Mouse (Mus musculus): Measurements from ENCODE around the gene Prr22.

DNA sequence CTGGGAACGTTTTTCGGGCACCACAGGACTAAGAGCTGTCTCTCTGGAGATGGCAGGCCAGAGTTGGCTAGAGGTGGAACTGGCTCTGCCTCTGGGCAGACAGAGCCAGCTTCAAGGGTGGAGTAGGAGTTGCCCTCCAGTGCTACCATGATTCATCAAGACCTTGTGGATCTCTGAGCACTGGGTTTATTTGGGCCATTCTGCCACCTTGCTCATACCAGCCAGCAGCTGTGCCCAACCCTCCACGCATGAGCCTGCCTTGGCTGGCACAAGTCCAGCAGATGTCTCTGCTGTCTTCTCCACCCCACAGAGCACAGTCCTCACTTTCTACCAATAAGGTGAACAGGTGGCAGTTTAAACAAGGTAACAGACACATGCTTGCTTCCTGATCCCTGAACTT lies 18.8 kb downstream of the Prr22 start:
- TF ChIP-seq CTCF (conservative IDR thresholded peaks at IDR 0.05; ENCODE audit: insufficient read depth, insufficient read length, low read depth, low read length) (no peak), POLR2A (IDR thresholded peaks at IDR 0.05; ENCODE audit: low read depth, low read length) (no peak)

All from kidney, adult 2 months (tissue).